Mouse (Mus musculus) granulocyte monocyte progenitor cell, adult 5-6 weeks (primary cell): ENCODE data around the gene Tbc1d2b. TPM values are rescaled to one million over a fixed set of nuclear protein-coding genes. Genes with fewer than 3 reads are reported as not detected.

Source experiments
- ATAC-seq: replicated peaks from 2 replicates; pipeline ENCODE4 v1.8.0; 2016; ENCODE audit warnings: mild to moderate bottlenecking, moderate TSS enrichment, inconsistent platforms; ENCODE audit not compliant: poor library complexity, severe bottlenecking
- total RNA-seq, 2 experiments: library from RNA; stranded (forward) in 1 of 2; stranded (reverse) in 1 of 2; fragments of 200-712, 200-1000 nt in 1 of 2; fragments of >200 nt in 1 of 2; fragmentation: Nextera tagmentation in 1 of 2; gene quantifications; 2 replicates each; pipeline ENCODE4 v1.2.3; 2014 to 2017

The Tbc1d2b gene
- 61.2 and 68.0 TPM in 2 replicates for total RNA-seq (2014; fragmentation: Nextera tagmentation)
- 48.0 and 51.9 TPM in 2 replicates for total RNA-seq (2017)

DNA sequence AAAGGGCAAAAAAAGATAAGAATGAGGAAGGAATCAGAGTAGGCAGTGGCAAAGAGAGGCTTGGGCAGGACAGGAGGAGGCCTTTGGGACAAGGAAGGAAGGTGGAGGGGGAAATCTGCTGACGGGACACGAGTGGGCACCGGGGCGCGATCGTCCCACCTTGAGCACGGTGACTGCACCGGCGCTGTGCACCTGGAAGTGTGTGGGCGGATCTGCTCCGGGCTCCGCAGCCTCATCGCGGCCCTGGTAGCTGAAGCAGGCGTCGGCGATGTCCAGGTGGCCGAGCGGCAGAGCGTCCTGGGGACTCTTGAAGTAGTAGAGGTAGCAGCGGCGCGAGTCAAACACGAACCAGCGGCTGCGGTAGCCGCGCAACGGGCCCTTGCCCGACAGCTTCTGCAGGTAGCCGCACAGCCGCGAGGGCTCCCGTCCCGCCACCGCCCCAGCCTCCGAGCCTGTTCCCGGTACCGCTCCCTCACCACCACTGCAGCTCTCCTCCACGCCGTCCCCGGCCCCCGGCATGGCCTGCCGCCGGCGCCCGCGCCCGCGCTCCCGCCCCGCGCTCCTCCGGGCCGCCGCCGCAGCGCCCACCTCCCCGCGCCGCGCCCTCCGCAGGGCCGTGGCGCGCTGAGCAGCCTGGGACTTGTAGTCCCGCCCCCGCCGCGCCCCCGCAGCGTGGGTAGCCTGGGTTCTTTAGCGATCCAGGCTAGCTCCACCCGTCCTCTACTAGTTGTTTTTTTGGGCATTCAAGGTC, at the start of gene Tbc1d2b:
Gene Tbc1d2b (minus strand): TSS at position 612 of the 751 bp plus-strand sequence.
- peak; percentile 55 for ATAC-seq

DNA sequence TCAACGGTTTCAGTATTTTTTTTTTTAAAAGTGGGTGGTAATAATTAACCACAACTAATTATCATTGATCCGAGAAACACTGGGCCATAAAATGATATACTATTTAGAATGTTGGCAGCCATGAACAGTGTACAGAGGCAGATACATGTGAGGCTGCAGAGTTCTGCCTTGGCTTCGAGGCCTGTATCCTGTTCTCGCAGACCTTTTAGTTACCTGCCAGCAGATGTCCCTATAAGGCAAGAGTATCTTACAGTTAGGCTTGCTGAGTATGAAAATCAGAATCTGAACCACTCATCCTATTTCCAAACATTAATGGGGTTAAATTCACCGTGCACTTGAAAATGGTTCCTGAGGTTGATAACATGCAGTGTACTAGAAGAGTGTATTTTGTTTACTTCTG, 45.7 kb upstream of the Tbc1d2b start:
- ATAC-seq, result peak; percentile 59

DNA sequence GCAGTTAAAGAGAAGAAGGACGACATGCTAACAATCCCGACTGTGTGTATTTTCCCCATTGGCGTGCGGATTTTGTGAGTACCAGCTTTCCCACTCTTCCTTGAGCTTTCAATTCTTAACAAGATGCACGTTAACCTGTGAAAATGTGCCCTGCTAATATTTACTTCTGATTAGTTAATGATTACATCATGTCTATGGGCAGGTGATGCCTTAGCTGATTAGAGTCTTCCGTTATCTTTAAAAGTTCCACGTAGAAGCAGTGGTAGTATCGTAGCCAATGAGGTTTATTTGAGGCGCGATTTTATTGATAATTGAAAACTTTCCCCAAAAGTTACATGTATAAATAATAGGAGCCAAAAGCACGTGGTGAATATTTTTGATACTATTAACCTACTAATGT, 45.1 kb upstream of the Tbc1d2b start:
- no peak for ATAC-seq

DNA sequence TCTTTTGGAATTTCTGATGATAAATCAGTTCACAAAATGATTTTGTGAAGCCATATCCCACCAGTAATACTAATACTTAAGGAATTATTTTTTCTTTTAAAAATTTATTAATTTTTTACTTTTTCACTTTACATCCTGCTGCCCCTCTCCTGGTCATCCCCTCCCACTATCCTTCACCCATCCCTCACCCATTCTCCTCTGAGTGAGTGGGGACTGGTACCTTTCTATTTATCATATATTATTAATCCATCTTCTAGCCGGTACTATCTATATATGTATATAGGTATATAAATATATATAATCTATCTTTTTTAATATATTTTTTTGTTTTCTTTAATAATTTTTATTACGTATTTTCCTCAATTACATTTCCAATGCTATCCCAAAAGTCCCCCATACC, 33.6 kb upstream of the Tbc1d2b start:
- ATAC-seq, result no peak

DNA sequence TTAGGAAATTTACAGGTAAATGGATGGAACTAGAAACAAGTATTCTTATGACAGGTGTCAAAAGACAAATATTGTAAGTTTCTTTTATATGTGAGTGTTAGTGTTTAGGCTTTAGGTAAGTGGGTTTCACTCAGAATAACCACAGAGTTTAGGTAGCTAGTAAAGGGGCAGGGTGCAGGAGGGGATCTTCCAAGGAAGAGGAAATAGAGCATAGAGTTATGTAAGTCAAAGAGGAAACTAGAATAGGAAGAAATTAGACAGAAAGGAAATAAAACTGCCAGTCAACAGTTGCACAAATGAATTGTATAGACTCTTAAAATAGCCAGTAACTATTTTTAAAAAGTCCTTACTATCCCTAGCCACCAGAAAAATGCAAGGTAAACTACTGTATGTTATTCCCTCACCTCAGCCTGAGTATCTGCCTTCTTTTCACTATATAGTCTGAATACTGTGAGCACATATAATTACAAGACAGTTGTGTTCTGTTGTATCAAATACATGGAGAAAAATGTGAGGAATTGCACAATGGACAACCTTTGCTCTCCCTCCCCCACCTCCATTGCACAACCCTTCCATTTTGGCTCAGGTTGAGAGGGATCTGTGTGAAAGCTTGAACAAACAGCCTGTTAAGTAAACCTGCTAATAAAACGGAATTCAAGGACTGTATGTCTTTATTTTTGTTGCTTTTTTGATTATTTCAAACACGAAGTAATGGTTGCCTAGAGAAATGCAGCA, 32.7 kb upstream of the Tbc1d2b start:
- ATAC-seq, result peak; percentile 93

DNA sequence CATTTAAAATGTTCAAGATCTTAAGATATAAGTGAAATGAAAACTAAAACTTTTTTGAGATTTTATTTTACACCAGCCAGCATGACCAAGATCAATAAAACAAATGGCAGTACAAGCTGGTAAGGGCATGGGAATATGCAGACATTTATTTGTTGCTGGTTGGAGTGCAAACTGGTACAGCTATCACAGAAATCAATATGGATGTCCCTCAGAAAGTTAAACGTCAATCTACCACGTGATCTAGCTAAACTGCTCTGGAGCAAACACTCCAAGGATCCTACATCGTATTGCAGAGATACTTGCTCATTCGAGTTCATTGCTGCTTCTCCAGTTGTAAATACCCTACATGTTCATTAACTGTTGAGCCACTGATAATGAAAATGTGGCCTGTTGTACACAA, 32.1 kb upstream of the Tbc1d2b start:
- ATAC-seq, result no peak

DNA sequence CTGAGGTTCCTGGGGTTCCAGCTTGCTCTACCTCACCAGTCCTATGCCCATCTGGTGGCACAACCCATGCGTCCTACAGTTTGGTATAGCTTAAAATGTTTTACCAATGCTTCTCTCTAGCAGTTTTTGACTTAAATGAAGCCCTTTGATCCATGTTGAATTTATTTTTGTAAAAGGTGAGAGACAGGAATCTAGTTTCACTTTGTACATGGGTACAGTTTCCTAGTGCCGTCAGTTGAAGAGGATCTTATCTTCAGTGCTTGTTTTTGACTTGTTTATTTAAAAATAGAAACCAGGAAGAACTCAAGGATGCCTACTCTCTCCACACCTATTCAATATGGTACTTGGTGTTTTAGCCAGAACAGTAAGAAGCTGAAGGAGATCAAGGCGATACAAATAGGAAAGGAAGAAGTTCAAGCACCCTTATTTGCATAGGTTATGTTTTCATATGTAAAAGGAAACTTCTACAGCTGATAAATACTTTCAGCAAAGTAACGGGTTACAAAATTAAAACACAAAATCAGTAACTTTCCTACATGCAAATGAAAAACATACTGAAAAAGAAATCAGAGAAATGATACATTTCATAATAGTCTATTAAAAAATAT, 30.6 kb upstream of the Tbc1d2b start:
- ATAC-seq, result no peak

DNA sequence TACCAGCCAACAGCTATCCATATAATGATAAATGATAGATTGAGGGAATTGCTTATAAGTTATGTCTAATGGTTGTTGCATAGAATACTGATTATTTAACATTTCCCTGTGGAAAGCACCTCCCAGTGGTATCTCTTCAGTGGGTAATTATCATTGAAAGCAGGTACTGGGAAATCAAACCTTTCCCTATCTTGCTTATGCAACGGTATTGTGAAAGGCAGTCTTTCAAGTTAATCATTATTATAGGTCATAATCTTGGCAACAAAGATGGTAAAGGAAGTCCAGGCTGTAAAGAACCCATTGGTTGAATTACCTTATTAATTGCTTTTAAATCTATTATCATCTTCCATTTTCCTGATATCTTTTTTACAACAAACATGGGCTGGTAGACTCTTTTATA, 27.0 kb upstream of the Tbc1d2b start:
- no peak for ATAC-seq

DNA sequence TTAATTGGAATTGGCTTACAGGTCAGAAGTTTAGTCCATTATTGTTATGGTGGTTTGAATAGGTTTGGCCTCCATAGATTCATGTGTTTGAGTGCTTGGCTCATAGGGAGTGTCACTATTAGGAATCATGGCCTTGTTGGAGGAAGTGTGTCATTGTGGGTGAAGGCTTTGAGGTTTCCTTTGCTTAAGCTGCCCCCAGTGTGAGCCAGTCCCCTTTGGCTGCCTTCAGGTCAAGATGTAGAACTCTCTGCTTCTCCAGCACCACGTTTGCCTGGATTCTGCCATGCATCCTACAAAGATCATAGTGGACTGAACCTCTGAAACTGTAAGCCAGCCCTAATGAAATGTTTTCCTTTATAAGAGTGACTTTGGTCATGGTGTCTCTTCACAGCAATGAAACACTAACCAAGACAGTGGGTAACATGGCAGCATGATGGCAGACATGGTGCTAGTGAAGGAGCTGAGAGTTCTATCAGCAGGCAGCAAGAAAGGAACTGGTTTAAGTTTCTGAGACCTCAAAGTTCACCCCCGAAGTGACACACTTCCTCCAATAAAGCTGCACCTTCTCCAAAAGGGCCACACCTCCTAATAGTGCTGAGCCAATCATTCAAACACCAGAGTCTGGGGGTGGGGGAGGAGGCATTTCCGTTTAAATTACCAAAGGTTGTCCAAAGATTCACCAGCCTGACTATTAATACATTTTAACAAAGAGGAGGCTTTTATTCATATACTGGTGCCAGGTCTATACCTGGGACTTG, 23.2 kb upstream of the Tbc1d2b start:
- ATAC-seq, result peak; percentile 97

DNA sequence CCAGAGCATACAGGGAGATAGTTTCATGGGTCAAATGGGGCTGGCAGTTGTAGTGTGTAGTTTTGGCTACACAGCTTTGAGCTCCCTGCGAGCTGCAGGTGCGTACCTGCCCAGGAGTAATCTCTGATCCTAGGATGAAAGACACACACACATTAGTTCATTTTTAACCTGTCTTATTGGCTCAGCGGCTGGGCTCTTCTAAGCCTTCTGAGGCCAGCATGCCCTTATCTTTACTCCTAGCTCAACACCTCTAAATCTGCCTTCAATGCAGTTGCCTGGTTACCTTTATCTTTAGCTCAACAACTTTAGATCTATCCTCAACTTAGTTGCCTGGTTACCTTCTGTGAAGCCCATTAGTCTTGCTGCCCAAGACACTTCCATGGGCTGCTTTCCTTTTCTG, 7.8 kb upstream of the Tbc1d2b start:
- no peak for ATAC-seq

DNA sequence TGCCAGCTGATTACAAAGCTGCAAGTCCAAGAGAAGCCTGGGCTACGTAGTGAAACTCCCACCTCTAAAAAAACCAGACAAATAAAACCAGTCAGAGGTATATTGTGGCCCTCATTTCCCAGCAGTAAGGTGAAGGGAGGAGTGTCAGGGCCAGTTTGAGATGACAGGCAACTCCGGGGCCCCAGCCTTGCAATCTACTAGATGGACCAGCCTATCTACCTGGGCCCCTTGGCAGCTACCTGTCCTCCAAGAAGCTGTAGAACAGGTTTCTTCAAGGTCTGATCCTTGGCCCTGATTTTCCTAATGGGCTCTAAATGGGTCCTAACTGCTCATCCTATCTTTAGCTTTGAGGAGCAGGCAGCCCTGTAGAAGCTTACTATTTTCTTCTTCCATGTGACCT, 7.3 kb upstream of the Tbc1d2b start:
- ATAC-seq, result no peak

DNA sequence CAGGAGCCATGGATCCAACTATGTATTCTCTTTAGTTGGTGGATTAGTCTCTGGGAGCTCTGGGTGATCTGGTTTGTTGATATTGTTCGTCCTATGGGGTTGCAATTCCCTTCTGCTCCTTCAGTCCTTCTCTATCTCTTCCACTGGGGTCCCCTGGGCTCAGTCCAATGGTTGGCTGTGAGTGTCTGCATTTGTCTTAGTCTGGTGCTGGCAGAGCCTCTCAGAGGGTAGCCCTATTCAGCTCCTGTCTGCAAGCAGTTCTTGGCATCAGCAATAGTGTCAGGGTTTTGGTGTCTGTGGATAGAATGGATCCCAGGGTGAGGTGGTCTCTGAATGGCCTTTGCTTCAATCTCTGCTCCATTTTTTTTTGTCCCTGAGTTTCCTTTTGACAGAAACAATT, 6.2 kb upstream of the Tbc1d2b start:
- ATAC-seq, result no peak

DNA sequence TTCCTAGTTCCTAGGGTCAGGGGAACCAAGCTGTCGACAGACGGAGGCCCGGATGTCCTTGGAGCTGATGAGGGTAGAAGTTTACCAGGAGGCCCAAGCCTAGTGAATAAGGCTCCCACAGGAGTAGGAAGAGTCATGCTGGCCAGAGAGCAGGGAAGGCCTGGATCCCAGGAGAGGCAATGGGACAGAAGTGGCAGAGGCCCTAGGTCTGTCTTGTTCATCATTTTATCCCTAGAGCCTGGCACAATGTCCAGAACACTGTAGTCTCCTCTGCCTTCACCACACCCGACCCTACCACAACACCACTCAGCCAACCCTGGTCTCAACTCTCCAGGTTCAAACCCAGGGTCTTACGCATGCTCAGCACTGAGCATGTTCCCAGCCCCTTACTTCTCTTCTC, 5.3 kb upstream of the Tbc1d2b start:
- no peak for ATAC-seq

DNA sequence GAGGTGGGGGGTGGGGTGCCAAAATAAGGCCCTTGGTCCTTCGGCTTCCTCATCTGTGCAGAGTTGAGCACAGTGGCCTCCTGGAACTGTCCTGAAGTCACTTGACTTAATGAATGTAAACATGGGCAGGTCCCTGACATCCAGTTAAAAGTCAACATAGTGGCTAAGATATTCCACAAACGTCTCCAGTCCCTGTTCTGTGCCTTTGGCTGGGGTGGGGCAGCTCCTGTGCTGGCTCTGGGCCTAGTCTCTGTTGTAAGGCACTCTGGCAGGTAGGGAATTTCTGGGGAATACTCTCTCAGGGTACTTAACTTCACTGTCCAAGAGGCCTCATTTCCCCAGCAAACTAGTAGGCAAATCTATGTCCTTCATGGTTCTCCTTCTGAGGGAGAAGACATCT, 4.9 kb upstream of the Tbc1d2b start:
- no peak for ATAC-seq

DNA sequence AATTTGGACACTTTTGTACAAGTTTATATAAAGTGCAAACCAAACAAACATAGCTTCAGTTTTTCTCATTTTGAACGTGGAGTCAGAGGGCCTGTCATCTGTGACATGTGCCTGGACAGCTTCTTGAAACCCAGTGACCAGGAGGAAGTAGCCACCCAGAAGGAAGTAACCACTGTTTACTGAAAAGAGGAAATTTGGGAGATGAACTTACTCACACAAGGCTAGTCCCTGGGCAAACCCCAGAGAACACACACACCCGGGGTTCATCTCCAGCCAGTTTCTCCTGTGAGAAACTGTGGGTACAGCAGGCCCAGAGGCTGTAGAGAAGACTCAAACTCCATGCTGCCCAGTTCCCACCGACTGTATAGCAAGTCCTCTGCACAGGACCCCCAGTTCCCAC, 3.9 kb upstream of the Tbc1d2b start:
- ATAC-seq, result peak; percentile 78

DNA sequence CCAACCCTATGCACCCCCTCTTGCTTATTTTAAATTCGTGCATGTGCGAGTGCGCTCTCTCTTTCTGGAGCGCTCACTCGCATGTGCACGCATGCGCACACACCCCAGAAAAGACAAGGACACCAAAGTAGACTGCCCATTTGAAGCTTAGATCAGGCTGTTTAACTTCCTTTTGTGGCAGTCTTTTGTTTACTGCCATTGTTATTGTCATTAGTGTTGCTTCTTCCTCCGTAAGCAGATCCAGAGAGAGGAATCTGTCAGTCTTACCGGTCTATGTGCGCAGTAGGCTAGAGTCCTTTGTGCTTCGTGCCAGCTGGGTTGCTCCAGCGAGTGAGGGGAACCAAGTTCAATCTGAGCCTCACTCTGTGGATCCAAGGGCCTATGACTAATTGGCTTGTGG, 1.7 kb upstream of the Tbc1d2b start:
- no peak for ATAC-seq

DNA sequence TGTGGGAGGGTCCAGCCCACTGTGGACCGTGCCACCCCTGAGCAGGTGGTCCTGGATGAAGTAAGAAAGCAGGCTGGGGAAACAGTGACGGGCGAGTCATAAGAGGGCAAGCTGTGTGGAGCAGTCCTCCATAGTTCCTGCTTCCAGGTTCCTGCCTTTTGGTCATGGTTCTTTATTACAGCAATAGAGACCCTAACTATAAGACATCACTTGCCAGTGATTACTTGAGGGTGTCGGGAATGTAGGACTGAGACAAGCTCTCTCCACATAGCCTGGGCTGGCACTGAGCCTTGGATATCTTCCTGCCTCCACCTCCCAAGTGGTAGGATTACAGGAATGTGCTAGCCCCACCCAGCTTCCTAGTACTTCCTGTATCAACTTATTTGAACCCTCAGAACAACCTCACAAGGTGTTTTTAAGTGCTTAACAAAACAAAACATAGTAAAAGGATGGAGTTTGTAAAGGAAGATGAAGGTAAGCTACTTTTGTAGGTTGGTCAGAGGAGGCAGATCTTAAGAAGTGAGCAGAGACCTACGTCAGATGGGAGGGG, 1.0 kb upstream of the Tbc1d2b start:
- ATAC-seq, result peak; percentile 9; the same call in 1 of the 2 replicates

DNA sequence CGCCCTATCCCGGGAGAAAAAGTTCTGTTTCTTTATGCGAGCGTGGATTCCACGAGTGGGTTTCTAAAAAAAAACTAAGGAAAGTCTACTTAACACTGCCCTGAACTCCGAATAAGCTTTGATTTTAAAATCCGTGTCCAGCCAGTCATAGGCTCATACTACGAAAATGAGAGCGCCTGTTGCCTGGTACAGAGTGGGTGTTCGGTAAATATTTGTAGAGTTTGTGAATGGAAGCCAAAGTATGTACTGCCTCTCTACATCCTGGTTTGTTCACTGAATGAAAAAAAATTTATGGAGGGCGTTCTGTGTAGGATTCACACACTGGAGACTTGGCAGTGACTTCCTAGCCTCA, 316 bp upstream of the Tbc1d2b start:
- no peak for ATAC-seq

DNA sequence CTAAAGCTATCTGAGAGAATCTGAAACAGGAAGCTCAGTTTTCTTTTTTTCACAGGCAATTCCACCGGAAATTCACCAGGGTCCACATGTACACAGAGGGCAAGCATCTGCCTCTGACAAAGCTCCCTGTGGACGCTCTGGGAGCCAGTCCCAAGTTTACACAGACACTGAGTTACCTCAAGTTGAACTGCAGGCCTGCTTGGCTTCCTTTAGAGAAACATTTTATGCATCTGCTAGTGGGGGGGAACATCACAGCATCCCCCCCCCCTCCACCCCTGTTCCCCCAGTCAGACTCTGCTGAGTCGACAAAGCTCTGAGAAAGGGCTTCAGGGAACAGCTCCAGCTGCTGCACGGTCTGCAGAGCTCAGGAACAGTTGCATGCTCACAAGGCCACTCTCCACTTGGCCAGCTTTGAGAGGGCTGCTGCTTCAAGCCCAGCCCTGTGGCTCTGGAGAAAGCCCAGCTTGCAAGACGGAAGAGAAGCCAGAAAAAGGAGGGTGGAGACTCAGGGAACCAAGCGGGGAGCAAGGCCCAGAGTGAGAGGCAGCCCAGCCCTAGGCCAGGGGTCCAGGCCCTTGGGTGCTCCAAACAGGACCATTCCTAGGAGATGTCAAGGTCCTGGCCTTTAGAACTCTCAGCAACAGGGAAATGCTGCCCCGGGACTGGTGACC, 1.5 kb downstream of the Tbc1d2b start:
- peak; percentile 20 for ATAC-seq

DNA sequence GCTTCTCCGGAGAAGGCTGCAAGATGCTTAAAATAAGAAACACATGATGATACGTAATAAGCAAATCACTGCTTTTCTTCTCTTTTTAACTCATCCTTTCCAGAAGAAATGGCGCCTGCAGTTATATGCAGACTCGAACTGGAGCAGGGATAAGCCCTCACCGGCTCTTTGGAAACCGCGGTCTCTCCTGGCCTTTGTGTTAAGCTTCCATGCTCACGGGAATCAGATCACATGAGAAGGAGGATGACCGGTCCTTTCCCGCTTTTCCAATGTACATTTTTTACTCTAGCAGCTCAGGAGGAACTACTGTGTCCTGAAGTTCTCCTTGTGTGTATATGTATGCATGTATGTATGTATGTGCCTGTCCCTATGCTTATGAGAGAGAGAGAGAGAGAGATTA, 3.7 kb downstream of the Tbc1d2b start:
- no peak for ATAC-seq
